Mouse (Mus musculus): ENCODE measurements at regions not wholly inside any gene's neighbourhood (a gene's known extent, or its start where the extent isn't known, plus 50 kb on each side); places are given as distances from the start of the nearest gene placed in this dataset.

DNA sequence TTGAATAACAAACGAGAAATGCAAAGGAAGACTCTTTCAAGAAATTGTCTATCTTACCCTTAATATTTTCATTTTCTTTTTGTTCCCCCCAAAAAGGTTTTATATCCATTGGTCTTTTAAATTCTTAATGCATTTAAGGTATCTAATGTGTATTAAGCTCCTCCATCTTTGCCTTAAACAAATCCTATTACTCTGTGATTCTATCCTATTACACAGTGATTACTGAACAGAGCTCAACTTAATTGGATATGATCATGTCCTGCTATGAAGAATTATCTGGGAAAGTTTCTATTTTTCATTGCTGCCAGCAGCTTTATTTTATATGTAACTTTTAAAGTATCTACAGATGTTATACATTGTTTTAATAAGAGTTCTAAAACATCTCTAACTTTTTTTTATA is 487.3 kb upstream of the Fam92a start:
- no peak for DNase-seq (ENCODE audit: low spot score)
- H3K36me3 ChIP-seq (ENCODE audit: insufficient read depth, low read length), result no peaks in the 10 kb centered on the region
- TF ChIP-seq CTCF (IDR thresholded peaks at IDR 0.05; ENCODE audit: low read depth), result no peak
- no peaks in the 10 kb centered on the region for H3K4me1 ChIP-seq (replicated peaks; ENCODE audit: insufficient read depth, low read length)
- H3K27me3 ChIP-seq (ENCODE audit: insufficient read depth, low read length), result no peaks in the 10 kb centered on the region
- no peak overlapping the region for H3K4me2 ChIP-seq (ENCODE audit: low read length)
- no peak overlapping the region for H3K4me3 ChIP-seq (replicated peaks; ENCODE audit: low read depth, low read length)
- H3K9ac ChIP-seq (ENCODE audit: low read depth, low read length), result no peak overlapping the region
- ATAC-seq (replicated peaks; ENCODE audit: low FRiP score, low read depth), result no peak
- no peaks in the 10 kb centered on the region for H3K9me3 ChIP-seq (replicated peaks; ENCODE audit: low read length)
- 77% methylated on average over 1 of the region's 1 CpGs for WGBS
- H3K27ac ChIP-seq, result no peak overlapping the region

DNA sequence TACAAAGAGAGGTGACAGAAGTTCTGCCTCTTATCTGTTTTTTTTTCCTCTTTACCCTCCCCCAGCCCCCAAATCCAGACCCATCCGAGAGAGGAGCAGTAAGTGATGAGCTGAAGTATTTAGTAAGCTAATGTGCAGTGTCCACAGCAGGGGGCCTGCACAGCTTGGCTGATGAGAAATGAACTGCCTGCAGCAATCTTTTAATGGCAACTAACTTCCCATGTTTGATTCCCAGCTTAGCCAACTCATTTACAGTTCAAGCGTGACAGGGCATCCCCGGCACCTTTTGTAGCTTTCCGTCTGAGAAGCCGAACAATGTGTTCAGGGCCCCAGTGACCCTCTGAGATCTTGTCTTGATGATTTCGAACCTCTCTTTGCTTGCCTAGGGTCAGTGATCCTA is 486.8 kb upstream of the Fam92a start:
- WGBS, result 52% methylated on average over 6 of the region's 6 CpGs
- Histone ChIP-seq H3K36me3 (ENCODE audit: insufficient read depth, low read length) (no peaks in the 10 kb centered on the region), H3K27me3 (ENCODE audit: insufficient read depth, low read length) (no peaks in the 10 kb centered on the region), H3K9ac (ENCODE audit: low read depth, low read length) (no peak overlapping the region), H3K4me3 (replicated peaks; ENCODE audit: low read depth, low read length) (no peak overlapping the region), H3K4me1 (replicated peaks; ENCODE audit: insufficient read depth, low read length) (no peaks in the 10 kb centered on the region), H3K27ac (no peak overlapping the region), H3K9me3 (replicated peaks; ENCODE audit: low read length) (no peaks in the 10 kb centered on the region), H3K4me2 (ENCODE audit: low read length) (no peak overlapping the region)
- TF ChIP-seq CTCF (IDR thresholded peaks at IDR 0.05; ENCODE audit: low read depth), result no peak
- no peak for ATAC-seq (replicated peaks; ENCODE audit: low FRiP score, low read depth)
- DNase-seq (ENCODE audit: low spot score), result no peak

GRCm38 (mm10) chr4:12657820-12658219 is 486.0 kb upstream of the Fam92a start:
- ATAC-seq (replicated peaks; ENCODE audit: low FRiP score, low read depth), result no peak
- Histone ChIP-seq H3K27me3 (ENCODE audit: insufficient read depth, low read length) (no peaks in the 10 kb centered on the region), H3K4me1 (replicated peaks; ENCODE audit: insufficient read depth, low read length) (no peaks in the 10 kb centered on the region), H3K4me3 (replicated peaks; ENCODE audit: low read depth, low read length) (no peak overlapping the region), H3K9ac (ENCODE audit: low read depth, low read length) (no peak overlapping the region), H3K27ac (no peak overlapping the region), H3K9me3 (replicated peaks; ENCODE audit: low read length) (no peaks in the 10 kb centered on the region), H3K4me2 (ENCODE audit: low read length) (no peak overlapping the region), H3K36me3 (ENCODE audit: insufficient read depth, low read length) (no peaks in the 10 kb centered on the region)
- TF ChIP-seq CTCF (IDR thresholded peaks at IDR 0.05; ENCODE audit: low read depth), result no peak
- no peak for DNase-seq (ENCODE audit: low spot score)
- WGBS, result 95% methylated on average over 1 of the region's 1 CpGs

- no peak for TF ChIP-seq CTCF (IDR thresholded peaks at IDR 0.05; ENCODE audit: low read depth)
- Histone ChIP-seq H3K27ac (no peak overlapping the region), H3K9ac (ENCODE audit: low read depth, low read length) (no peak overlapping the region), H3K4me1 (replicated peaks; ENCODE audit: insufficient read depth, low read length) (no peaks in the 10 kb centered on the region), H3K9me3 (replicated peaks; ENCODE audit: low read length) (no peaks in the 10 kb centered on the region), H3K27me3 (ENCODE audit: insufficient read depth, low read length) (no peaks in the 10 kb centered on the region), H3K4me3 (replicated peaks; ENCODE audit: low read depth, low read length) (no peak overlapping the region), H3K4me2 (ENCODE audit: low read length) (no peak overlapping the region), H3K36me3 (ENCODE audit: insufficient read depth, low read length) (no peaks in the 10 kb centered on the region)
- ATAC-seq (replicated peaks; ENCODE audit: low FRiP score, low read depth) (no peak), DNase-seq (ENCODE audit: low spot score) (no peak)
- 83% methylated on average over 6 of the region's 6 CpGs for WGBS
Measured at GRCm38 (mm10) chr4:12656924-12657603, 485.2 kb upstream of the Fam92a start.

GRCm38 (mm10) chr4:12655457-12656228 is 483.8 kb upstream of the Fam92a start:
- Histone ChIP-seq H3K4me3 (replicated peaks; ENCODE audit: low read depth, low read length) (peak overlapping the region; percentile 26), H3K27ac (no peak overlapping the region), H3K9ac (ENCODE audit: low read depth, low read length) (no peak overlapping the region), H3K4me2 (ENCODE audit: low read length) (peak overlapping the region; percentile 58), H3K9me3 (replicated peaks; ENCODE audit: low read length) (no peaks in the 10 kb centered on the region), H3K36me3 (ENCODE audit: insufficient read depth, low read length) (no peaks in the 10 kb centered on the region), H3K27me3 (ENCODE audit: insufficient read depth, low read length) (no peaks in the 10 kb centered on the region), H3K4me1 (replicated peaks; ENCODE audit: insufficient read depth, low read length) (no peaks in the 10 kb centered on the region)
- TF ChIP-seq CTCF (IDR thresholded peaks at IDR 0.05; ENCODE audit: low read depth), result no peak
- ATAC-seq (replicated peaks; ENCODE audit: low FRiP score, low read depth) (no peak), DNase-seq (ENCODE audit: low spot score) (peak; percentile 34)
- 23% methylated on average over 13 of the region's 13 CpGs for WGBS

GRCm38 (mm10) chr4:12654568-12655456 is 483.0 kb upstream of the Fam92a start:
- no peak overlapping the region for H3K9ac ChIP-seq (ENCODE audit: low read depth, low read length)
- H3K27ac ChIP-seq, result no peak overlapping the region
- ATAC-seq (replicated peaks; ENCODE audit: low FRiP score, low read depth) (0 out of 2 replicates have a peak, but pooled peaks have one; percentile 21), DNase-seq (ENCODE audit: low spot score) (peak; percentile 3)
- no peaks in the 10 kb centered on the region for H3K9me3 ChIP-seq (replicated peaks; ENCODE audit: low read length)
- peak overlapping the region; percentile 26 for H3K4me3 ChIP-seq (replicated peaks; ENCODE audit: low read depth, low read length)
- H3K27me3 ChIP-seq (ENCODE audit: insufficient read depth, low read length), result no peaks in the 10 kb centered on the region
- H3K36me3 ChIP-seq (ENCODE audit: insufficient read depth, low read length), result no peaks in the 10 kb centered on the region
- no peak for TF ChIP-seq CTCF (IDR thresholded peaks at IDR 0.05; ENCODE audit: low read depth)
- no peaks in the 10 kb centered on the region for H3K4me1 ChIP-seq (replicated peaks; ENCODE audit: insufficient read depth, low read length)
- peak overlapping the region; percentile 58 for H3K4me2 ChIP-seq (ENCODE audit: low read length)
- WGBS, result 35% methylated on average over 12 of the region's 12 CpGs

Measured in kidney, postnatal 0 days (tissue).